Comparison of ENCODE assay signal across 7 mouse cellular contexts in genomic region chr6:29610020-29610640, GRCm38 (mm10). TPM values are rescaled to one million over a fixed set of nuclear protein-coding genes. Genes with fewer than 3 reads are reported as not detected.
DNase-seq lines count a peak whose midpoint lies in the region; ATAC-seq and TF ChIP-seq lines count a peak whose summit lies in the region.
"Not testable (repeated sequence)": the region's sequence is repeated elsewhere in the genome, so short reads cannot be mapped to it uniquely, and the experiment has no call there.

No protein-coding gene starts in this region.

- H3K4me1 ChIP-seq in MEL (ENCODE audit: control insufficient read depth in 1 of 2, insufficient read depth in 2 of 2, low read length in 2 of 2); limb, embryonic 14.5 days (ENCODE audit: control insufficient read depth, insufficient read depth, low read length); neural tube, embryonic 14.5 days (ENCODE audit: control insufficient read depth, insufficient read depth, low read length): not testable (repeated sequence)
- peaks cover 15% of the 10 kb centered on the region; the same call in 1 of the 2 replicates for H3K4me1 ChIP-seq in embryonic facial prominence, embryonic 15.5 days
- peaks cover 14% of the 10 kb centered on the region for H3K4me1 ChIP-seq in heart, embryonic 12.5 days (replicated peaks)
- peaks cover 12% of the 10 kb centered on the region for H3K4me1 ChIP-seq in intestine, embryonic 14.5 days (replicated peaks; ENCODE audit: control insufficient read depth, insufficient read depth, low read length)

- H3K4me3 ChIP-seq in MEL (ENCODE audit: control insufficient read depth in 1 of 2, insufficient read depth in 1 of 2, low read depth in 2 of 2, low read length in 2 of 2) (peak overlapping the region; percentile 86 to 90), macrophage (ENCODE audit: inconsistent target) (peak overlapping the region; percentile 91)
- H3K4me3 ChIP-seq in embryonic facial prominence, embryonic 15.5 days (replicated peaks) = peak overlapping the region; percentile 99
- H3K4me3 ChIP-seq in heart, embryonic 12.5 days = peak overlapping the region; percentile 100
- peak overlapping the region; percentile 98 for H3K4me3 ChIP-seq in intestine, embryonic 14.5 days (ENCODE audit: low read depth, low read length)
- peak overlapping the region; percentile 96 for H3K4me3 ChIP-seq in limb, embryonic 14.5 days (replicated peaks; ENCODE audit: low read length)
- peak overlapping the region; percentile 90 for H3K4me3 ChIP-seq in neural tube, embryonic 14.5 days (ENCODE audit: low read depth, low read length)

- not testable (repeated sequence) for H3K9me3 ChIP-seq in MEL (replicated peaks; ENCODE audit: insufficient read depth, low read length); embryonic facial prominence, embryonic 15.5 days (replicated peaks); heart, embryonic 12.5 days (replicated peaks); intestine, embryonic 14.5 days (ENCODE audit: control insufficient read depth, low read length); limb, embryonic 14.5 days (ENCODE audit: control insufficient read depth, low read length); neural tube, embryonic 14.5 days (ENCODE audit: control insufficient read depth, low read length)

- peak overlapping the region; percentile 59 for H3K27ac ChIP-seq in MEL (ENCODE audit: control insufficient read depth, low read depth, low read length)
- H3K27ac ChIP-seq in embryonic facial prominence, embryonic 15.5 days (replicated peaks) = peak overlapping the region; percentile 96
- peak overlapping the region; percentile 84; the same call in 1 of the 2 replicates for H3K27ac ChIP-seq in heart, embryonic 12.5 days (ENCODE audit: poor library complexity, severe bottlenecking)
- H3K27ac ChIP-seq in intestine, embryonic 14.5 days (ENCODE audit: low read depth) = peak overlapping the region; percentile 79
- peak overlapping the region; percentile 83 for H3K27ac ChIP-seq in limb, embryonic 14.5 days (replicated peaks; ENCODE audit: low read depth, low read length)
- peak overlapping the region; percentile 86 for H3K27ac ChIP-seq in macrophage
- H3K27ac ChIP-seq in neural tube, embryonic 14.5 days (ENCODE audit: low read depth, low read length) = peak overlapping the region; percentile 62

- peak overlapping the region; percentile 44 for H3K9ac ChIP-seq in MEL (ENCODE audit: control insufficient read depth, low read depth, low read length, poor library complexity, severe bottlenecking)
- peak overlapping the region; percentile 97 for H3K9ac ChIP-seq in embryonic facial prominence, embryonic 15.5 days
- H3K9ac ChIP-seq in heart, embryonic 12.5 days = peak overlapping the region; percentile 98
- H3K9ac ChIP-seq in intestine, embryonic 14.5 days (ENCODE audit: low read length) = peak overlapping the region; percentile 91
- H3K9ac ChIP-seq in limb, embryonic 14.5 days (ENCODE audit: low read depth, low read length, severe bottlenecking) = peak overlapping the region; percentile 92
- H3K9ac ChIP-seq in neural tube, embryonic 14.5 days (replicated peaks; ENCODE audit: low read depth, low read length) = not testable (repeated sequence)

- peak; percentile 43 for DNase-seq in MEL (ENCODE audit: low read depth, low spot score)
- DNase-seq in intestine, embryonic 14.5 days (ENCODE audit: low spot score); limb, embryonic 14.5 days (ENCODE audit: low spot score): not testable (repeated sequence)

- H3K79me2 ChIP-seq in MEL (ENCODE audit: control insufficient read depth, insufficient read depth, low read length, poor library complexity) = peaks cover 33% of the 10 kb centered on the region
- H3K79me2 ChIP-seq in macrophage (ENCODE audit: inconsistent target) = peaks cover 45% of the 10 kb centered on the region

- not testable (repeated sequence) for ATAC-seq in embryonic facial prominence, embryonic 15.5 days (ENCODE audit: insufficient number of reproducible peaks, low FRiP score, low TSS enrichment, low read depth); heart, embryonic 12.5 days (ENCODE audit: insufficient number of reproducible peaks, low FRiP score); intestine, embryonic 14.5 days (replicated peaks; ENCODE audit: low FRiP score, low TSS enrichment, low read depth); limb, embryonic 14.5 days (ENCODE audit: low FRiP score, low read depth)
- ATAC-seq in neural tube, embryonic 14.5 days (ENCODE audit: low read depth) = peak; percentile 28; the same call in 1 of the 2 replicates

- WGBS in embryonic facial prominence, embryonic 15.5 days = 24% methylated on average over 13 of the region's 13 CpGs
- WGBS in heart, embryonic 12.5 days = 24% methylated on average over 13 of the region's 13 CpGs
- whole genome bisulfite sequencing in intestine, embryonic 14.5 days = 28% methylated on average over 13 of the region's 13 CpGs
- WGBS in limb, embryonic 14.5 days = 28% methylated on average over 13 of the region's 13 CpGs
- WGBS in macrophage (ENCODE audit: missing documents) = 16% methylated on average over 11 of the region's 13 CpGs
- WGBS in neural tube, embryonic 14.5 days = 26% methylated on average over 13 of the region's 13 CpGs

- not testable (repeated sequence) for TF ChIP-seq RAD21 in MEL (IDR thresholded peaks at IDR 0.05; ENCODE audit: low read depth, low read length)

- not testable (repeated sequence) for TF ChIP-seq POLR2A in MEL (IDR thresholded peaks at IDR 0.05; ENCODE audit: control insufficient read depth in 1 of 2, insufficient read depth in 1 of 2, low read depth in 1 of 2, low read length in 2 of 2, poor library complexity in 1 of 2); limb, embryonic 14.5 days (IDR thresholded peaks at IDR 0.05; ENCODE audit: borderline replicate concordance, extremely low read depth, insufficient read depth, insufficient read length)

- not testable (repeated sequence) for TF ChIP-seq EP300 in MEL (IDR thresholded peaks at IDR 0.05; ENCODE audit: low read depth in 1 of 2, low read length in 2 of 2)

- not testable (repeated sequence) for TF ChIP-seq CTCF in MEL (IDR thresholded peaks at IDR 0.05 in 2 of 3, conservative IDR thresholded peaks at IDR 0.05 in 1 of 3; ENCODE audit: control insufficient read depth in 1 of 3, insufficient read depth in 1 of 3, low read depth in 2 of 3, low read length in 3 of 3, poor library complexity in 1 of 3, severe bottlenecking in 1 of 3)

- H3K27me3 ChIP-seq in MEL (ENCODE audit: control insufficient read depth in 1 of 2, insufficient read depth in 2 of 2, low read length in 2 of 2); embryonic facial prominence, embryonic 15.5 days; heart, embryonic 12.5 days (replicated peaks); intestine, embryonic 14.5 days (replicated peaks; ENCODE audit: control insufficient read depth, insufficient read depth, low read length); limb, embryonic 14.5 days (ENCODE audit: control insufficient read depth, insufficient read depth, low read length); neural tube, embryonic 14.5 days (ENCODE audit: control insufficient read depth, insufficient read depth, low read length): not testable (repeated sequence)

- H3K36me3 ChIP-seq in MEL (ENCODE audit: control insufficient read depth in 1 of 2, insufficient read depth in 2 of 2, low read length in 2 of 2) = peaks cover 2 to 18% of the 10 kb centered on the region in 2 experiments; a peak in 3 of 4 replicates
- H3K36me3 ChIP-seq in embryonic facial prominence, embryonic 15.5 days; heart, embryonic 12.5 days; intestine, embryonic 14.5 days (ENCODE audit: control insufficient read depth, insufficient read depth, low read length); limb, embryonic 14.5 days (ENCODE audit: control insufficient read depth, insufficient read depth, low read length); macrophage (ENCODE audit: inconsistent target); neural tube, embryonic 14.5 days (ENCODE audit: control insufficient read depth, insufficient read depth, low read length): not testable (repeated sequence)

- peak overlapping the region; percentile 71 for H3K4me2 ChIP-seq in embryonic facial prominence, embryonic 15.5 days (replicated peaks)
- H3K4me2 ChIP-seq in heart, embryonic 12.5 days = peak overlapping the region; percentile 91
- peak overlapping the region; percentile 85 for H3K4me2 ChIP-seq in intestine, embryonic 14.5 days (ENCODE audit: low read length)
- peak overlapping the region; percentile 77 for H3K4me2 ChIP-seq in limb, embryonic 14.5 days (replicated peaks; ENCODE audit: low read depth, low read length, severe bottlenecking)
- H3K4me2 ChIP-seq in neural tube, embryonic 14.5 days (ENCODE audit: low read depth, low read length) = peak overlapping the region; percentile 87

TF ChIP-seq in MEL, 35 proteins besides CTCF, POLR2A, EP300 and RAD21:
- peak; percentile 84 for TF ChIP-seq ZNF384 (IDR thresholded peaks at IDR 0.05; ENCODE audit: low read depth, low read length)

RNA-seq across cellular contexts. Expression of gene Tnpo3, which starts 0.4 kb away (rescaled TPM):
- total RNA-seq in MEL (2012; rRNA removed) = 64.9 and 71.5 TPM in 2 replicates
- polyA plus RNA-seq in MEL (2012; ENCODE audit: insufficient read depth in 1 of 2, insufficient read length in 2 of 2, low read depth in 1 of 2, low replicate concordance in 2 of 2, missing spikeins in 1 of 2) = 100 to 1,000 TPM; 139 to 148 TPM
- polyA plus RNA-seq in embryonic facial prominence, embryonic 15.5 days (2015; fragmentation: Nextera tagmentation; extraction: Ambion mirVana) = 74.2 and 85.2 TPM in 2 replicates
- polyA plus RNA-seq in heart, embryonic 12.5 days (2016; fragmentation: Nextera tagmentation; extraction: Ambion mirVana) = 71.6 and 73.4 TPM in 2 replicates
- polyA plus RNA-seq in intestine, embryonic 14.5 days (2014; fragmentation: Nextera tagmentation; extraction: Ambion mirVana) = 91.2 and 107 TPM in 2 replicates
- 60.1 and 64.0 TPM in 2 replicates for polyA plus RNA-seq in limb, embryonic 14.5 days (2012; rRNA removed)
- polyA plus RNA-seq in limb, embryonic 14.5 days (2014; fragmentation: Nextera tagmentation; extraction: Ambion mirVana) = 82.7 and 90.4 TPM in 2 replicates
- 100 to 1,000 TPM in 25 of 26 experiments, 10 to 100 TPM in 1; 99.8 to 219 (median 167) TPM for total RNA-seq in macrophage (2018; cell fraction: chromatin; rRNA removed)
- total RNA-seq in macrophage (2018; cell fraction: cytosol; rRNA removed) = 10 to 100 TPM; 29.1 to 48.3 (median 40.8) TPM
- total RNA-seq in macrophage (2018; cell fraction: nucleus; rRNA removed) = 100 to 1,000 TPM in 11 of 26 experiments, 10 to 100 TPM in 15; 60.5 to 185 (median 97.6) TPM
- 34.8 to 52.7 TPM (median 51.8 TPM) in 3 replicates for polyA plus RNA-seq in macrophage (2018)
- 83.1 and 104 TPM in 2 replicates for polyA plus RNA-seq in neural tube, embryonic 14.5 days (2014; fragmentation: Nextera tagmentation; extraction: Ambion mirVana)
